Mouse (Mus musculus) CD4-positive, CD25-positive, alpha-beta regulatory T cell, adult 4 months (primary cell): ENCODE measurements around the gene Olfr1195. TPM values are rescaled to one million over a fixed set of nuclear protein-coding genes. Genes with fewer than 3 reads are reported as not detected.
"Not testable (repeated sequence)": the region's sequence is repeated elsewhere in the genome, so short reads cannot be mapped to it uniquely, and the experiment has no call there.

Experiments
- ATAC-seq: one replicate; pipeline ENCODE4 v1.8.0; 2017
- polyA plus RNA-seq, 2 experiments: library from polyadenylated mRNA; unstranded; fragments of 100-300 nt; shearing (Covaris generic); gene quantifications; one replicate each; pipeline ENCODE4 v1.2.1; 2017

Gene Olfr1195
- polyA plus RNA-seq, result under 1 TPM in 1 of 2 experiments, not detected in 1; 0.12 TPM

- no peak for ATAC-seq
Observed at GRCm38 (mm10) chr2:88689087-88689486, at the start of gene Olfr1195. Gene Olfr1195, minus strand, starts transcription at chr2:88689187.

- no peak for ATAC-seq
Observed at GRCm38 (mm10) chr2:88732266-88732665, 43.3 kb upstream of the Olfr1195 start, which contains the start of gene Olfr1197. Gene Olfr1197, minus strand, starts transcription at chr2:88732366.

DNA sequence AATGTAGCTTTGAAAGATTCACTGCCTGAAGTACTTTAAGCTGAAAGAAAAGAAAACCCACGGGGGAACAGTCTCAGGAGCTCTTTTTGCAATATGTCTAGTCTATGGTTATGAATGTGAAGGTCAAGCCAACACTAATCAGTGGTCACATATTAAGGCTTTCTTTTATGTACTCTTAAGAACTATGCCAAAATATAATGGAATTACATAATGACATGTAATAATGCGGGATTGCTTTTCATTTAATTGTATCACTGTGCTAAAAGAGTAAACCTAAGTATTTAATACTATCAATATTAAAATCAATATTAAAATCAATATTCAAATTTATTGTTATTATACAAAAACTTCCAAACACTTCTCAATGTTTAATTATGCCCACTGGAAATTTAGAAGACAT is 15.5 kb upstream of the Olfr1195 start, which contains the start of gene Olfr1196:
Olfr1196 (minus strand) TSS at position 101 of the 400 bp plus-strand sequence.
- no peak for ATAC-seq

DNA sequence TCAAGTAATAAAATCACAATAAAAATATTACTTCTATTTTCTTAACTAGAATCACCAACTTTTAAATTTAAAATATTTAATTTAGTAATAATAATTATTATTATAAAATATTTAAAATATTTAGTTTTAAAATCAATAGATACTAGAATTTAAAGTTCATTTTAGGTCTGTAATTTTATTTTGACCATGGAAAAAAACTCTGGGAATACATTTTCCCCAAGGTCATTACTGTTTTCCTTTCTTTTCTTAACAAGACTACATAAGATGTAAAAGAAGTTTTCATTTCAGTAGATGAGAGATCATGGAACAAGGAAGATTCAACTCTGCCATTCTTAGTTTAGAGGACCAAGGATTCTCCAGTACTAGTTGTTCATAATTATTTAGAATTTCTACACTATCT is 13.7 kb downstream of the Olfr1195 start, which contains the start of gene Olfr1193:
Olfr1193 (plus strand) TSS at position 301 of the 400 bp plus-strand sequence.
- ATAC-seq, result not testable (repeated sequence)

- no peak for ATAC-seq
Observed at GRCm38 (mm10) chr2:88648209-88648608, 40.8 kb downstream of the Olfr1195 start, which contains the start of gene Olfr1192-ps1. Gene Olfr1192-ps1, plus strand, starts transcription at chr2:88648509.

DNA sequence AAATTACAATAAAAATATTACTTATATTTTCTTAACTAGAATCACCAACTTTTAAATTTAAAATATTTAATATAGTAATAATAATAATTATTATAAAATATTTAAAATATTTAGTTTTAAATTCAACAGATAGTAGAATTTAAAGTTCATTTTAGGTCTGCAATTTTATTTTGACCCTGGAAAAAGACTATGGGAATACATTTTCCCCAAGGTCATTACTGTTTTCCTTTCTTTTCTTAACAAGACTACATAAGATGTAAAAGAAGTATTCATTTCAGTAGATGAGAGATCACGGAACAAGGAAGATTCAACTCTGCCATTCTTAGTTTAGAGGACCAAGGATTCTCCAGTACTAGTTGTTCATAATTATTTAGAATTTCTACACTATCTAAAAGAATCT is 48.7 kb downstream of the Olfr1195 start, which contains the start of gene Olfr1191-ps1:
Olfr1191-ps1 (plus strand) TSS at position 301 of the 400 bp plus-strand sequence.
- ATAC-seq, result not testable (repeated sequence)

Other genes starting within 250 kb of the Olfr1195 start
- gene Gm13757, start 240.1 kb downstream of the Olfr1195 start, polyA plus RNA-seq, result not detected
- gene Olfr1183, start 234.3 kb downstream of the Olfr1195 start, polyA plus RNA-seq, result not detected
- gene Olfr1184, start 205.6 kb downstream of the Olfr1195 start, polyA plus RNA-seq, result not detected
- under 1 TPM in 1 of 2 experiments, not detected in 1; 0.44 TPM for gene Olfr1185-ps1, start 195.9 kb downstream of the Olfr1195 start, polyA plus RNA-seq
- gene Olfr1186, start 170.6 kb downstream of the Olfr1195 start, polyA plus RNA-seq, result not detected
- gene Olfr1188, start 132.3 kb downstream of the Olfr1195 start, polyA plus RNA-seq, result not detected
- not detected for gene Olfr1189, start 102.7 kb downstream of the Olfr1195 start, polyA plus RNA-seq
- gene Olfr1191-ps1, start 48.6 kb downstream of the Olfr1195 start, polyA plus RNA-seq, result not detected
- under 1 TPM; 0.15 to 0.16 TPM for gene Olfr1192-ps1, start 40.7 kb downstream of the Olfr1195 start, polyA plus RNA-seq
- gene Olfr1193, start 13.6 kb downstream of the Olfr1195 start, polyA plus RNA-seq, result not detected
- gene Olfr1196, start 15.4 kb upstream of the Olfr1195 start, polyA plus RNA-seq, result not detected
- under 1 TPM in 1 of 2 experiments, not detected in 1; 0.20 TPM for gene Olfr1197, start 43.2 kb upstream of the Olfr1195 start, polyA plus RNA-seq
- gene Olfr1198, start 62.2 kb upstream of the Olfr1195 start, polyA plus RNA-seq, result under 1 TPM in 1 of 2 experiments, not detected in 1; 0.09 TPM
- not detected for gene Olfr1199, start 71.3 kb upstream of the Olfr1195 start, polyA plus RNA-seq
- under 1 TPM in 1 of 2 experiments, not detected in 1; 0.11 TPM for gene Olfr1200, start 81.3 kb upstream of the Olfr1195 start, polyA plus RNA-seq
- not detected for gene Olfr1201, start 103.8 kb upstream of the Olfr1195 start, polyA plus RNA-seq
- gene Olfr1202, start 125.3 kb upstream of the Olfr1195 start, polyA plus RNA-seq, result not detected
- gene Olfr1205, start 140.6 kb upstream of the Olfr1195 start, polyA plus RNA-seq, result not detected
- not detected for gene Olfr1204, start 160.1 kb upstream of the Olfr1195 start, polyA plus RNA-seq
- not detected for gene Olfr1206, start 174.0 kb upstream of the Olfr1195 start, polyA plus RNA-seq
- gene Olfr1208, start 213.1 kb upstream of the Olfr1195 start, polyA plus RNA-seq, result under 1 TPM in 1 of 2 experiments, not detected in 1; 0.11 TPM
- gene Olfr1209, start 226.0 kb upstream of the Olfr1195 start, polyA plus RNA-seq, result not detected
- gene Olfr1211, start 248.9 kb upstream of the Olfr1195 start, polyA plus RNA-seq, result not detected